Mouse (Mus musculus) E14TG2a.4 (cell line): Measurements from ENCODE around the gene Utrn.

ENCODE experiments used
- CTCF ChIP-seq: conservative IDR thresholded peaks from 2 replicates; pipeline ENCODE4 v1.5.1; 2014; ENCODE audit warnings: low read length
- NANOG ChIP-seq: IDR thresholded peaks from 2 replicates; pipeline ENCODE4 v1.6.1; 2014; ENCODE audit warnings: borderline replicate concordance, low read length, mixed read lengths
- POU5F1 ChIP-seq: IDR thresholded peaks from 2 replicates; pipeline ENCODE4 v1.6.1; 2014; ENCODE audit warnings: low read length, borderline replicate concordance

DNA sequence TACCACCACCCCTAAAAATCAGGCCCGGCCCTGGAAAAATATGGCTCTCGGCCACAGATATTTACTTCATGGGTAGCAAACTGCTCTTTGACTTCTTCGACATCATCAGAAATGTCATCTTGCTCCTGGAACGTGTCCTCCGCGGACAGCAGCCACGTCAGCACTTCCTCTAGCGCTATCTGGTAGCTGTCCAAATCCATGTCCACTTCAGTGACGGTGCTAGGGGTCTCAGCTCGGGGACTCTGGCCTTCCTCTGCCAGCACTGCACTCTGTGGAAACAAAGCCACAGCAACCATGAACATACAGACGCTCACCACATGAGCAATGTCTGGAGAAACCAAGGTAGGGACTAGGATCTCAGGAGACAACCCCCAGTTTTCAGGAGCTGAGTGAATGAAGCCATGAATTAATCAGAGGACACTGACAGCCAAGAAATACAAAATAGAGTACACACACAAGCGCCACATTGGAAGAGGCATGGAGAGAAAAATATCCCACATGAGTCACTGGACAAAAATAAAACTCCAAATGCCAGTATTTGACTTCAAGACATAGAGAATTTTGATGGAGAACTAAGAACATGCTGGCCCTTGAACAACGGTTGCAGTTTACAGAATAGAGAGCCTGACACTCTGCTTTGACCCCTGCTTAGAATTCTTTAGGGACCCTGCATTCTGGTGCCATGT, 129.7 kb downstream of the Utrn start:
- no peak for TF ChIP-seq CTCF
- TF ChIP-seq NANOG, result no peak
- TF ChIP-seq POU5F1, result no peak
